Mouse (Mus musculus) bone marrow, adult 2 months (tissue): Measurements from ENCODE around the gene Carmil2.

Experiments
- CTCF ChIP-seq: fragments of 200-500 bp; IDR thresholded peaks from 2 replicates; pipeline ENCODE4 v1.5.1; 2011; ENCODE audit warnings: low read length, control low read depth; ENCODE audit not compliant: control insufficient read depth, insufficient read depth
- POLR2A ChIP-seq: fragments of 200-500 bp; IDR thresholded peaks from 2 replicates; pipeline ENCODE4 v1.6.1; 2011; ENCODE audit warnings: low read depth, mild to moderate bottlenecking, control low read depth, low read length, borderline replicate concordance; ENCODE audit not compliant: control insufficient read depth

DNA sequence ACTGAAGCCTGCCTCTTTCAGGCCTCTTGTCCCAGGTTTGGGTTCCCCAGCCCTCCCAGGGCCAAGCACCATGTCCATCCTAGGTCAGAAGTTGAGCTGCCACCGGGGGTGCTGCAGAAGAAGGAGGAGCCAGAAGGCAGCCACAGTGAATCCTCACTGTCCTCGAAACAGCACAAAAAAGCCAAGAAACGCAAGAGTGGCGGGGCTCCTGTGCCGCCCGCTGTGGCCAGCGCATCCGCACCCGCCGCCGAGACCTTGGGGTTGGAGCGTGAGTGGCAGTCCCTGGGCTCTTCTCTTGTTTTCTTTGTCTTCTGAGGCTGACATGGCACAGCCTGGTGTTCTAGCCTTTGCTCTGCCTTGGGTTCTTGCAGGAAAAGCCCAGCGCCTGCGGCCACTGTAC, 23.2 kb downstream of the Carmil2 start:
- no peak for TF ChIP-seq CTCF
- TF ChIP-seq POLR2A = no peak
